Mouse (Mus musculus) MEL (cell line): ENCODE results near the gene Arhgap9. TPM values are rescaled to one million over a fixed set of nuclear protein-coding genes. Genes with fewer than 3 reads are reported as not detected.
A peak's percentile ranks its signal among the peaks of the same experiment; 100 is the strongest.

Experiments
- DNase-seq: peaks from one replicate; pipeline ENCODE4 v3.0.0; 2011; ENCODE audit warnings: low read depth, low spot score
- H3K27ac ChIP-seq: 2 replicates; pipeline ENCODE4 v1.5.1; 2012; ENCODE audit warnings: low read depth, mild to moderate bottlenecking, control low read depth, low read length, moderate library complexity; ENCODE audit not compliant: control insufficient read depth
- H3K27me3 ChIP-seq, 2 experiments: fragments of 150-350 bp in 1 of 2; sonication (generic) in 1 of 2; 2 replicates each; pipeline ENCODE4 v1.6.1; 2012; ENCODE audit warnings: low read length in 2 of 2, mild to moderate bottlenecking in 2 of 2, improper control_type of control experiment in 1 of 2, moderate library complexity in 1 of 2; ENCODE audit not compliant: insufficient read depth in 2 of 2, control insufficient read depth in 1 of 2
- H3K36me3 ChIP-seq, 2 experiments: 2 replicates each; pipeline ENCODE4 v1.6.1; 2012 to 2014; ENCODE audit warnings: low read length in 2 of 2, improper control_type of control experiment in 1 of 2, inconsistent platforms in 1 of 2, mild to moderate bottlenecking in 1 of 2; ENCODE audit not compliant: insufficient read depth in 2 of 2, control insufficient read depth in 1 of 2
- H3K4me1 ChIP-seq, 2 experiments: fragments of 150-350 bp in 1 of 2; sonication (generic) in 1 of 2; 2 replicates each; pipeline ENCODE4 v1.6.1; 2012; ENCODE audit warnings: low read length in 2 of 2, improper control_type of control experiment in 1 of 2, mild to moderate bottlenecking in 1 of 2; ENCODE audit not compliant: insufficient read depth in 2 of 2, control insufficient read depth in 1 of 2
- H3K4me3 ChIP-seq, 2 experiments: fragments of 150-350 bp in 1 of 2; sonication (generic) in 1 of 2; 2 replicates each; pipeline ENCODE4 v1.5.1; 2012; ENCODE audit warnings: low read depth in 2 of 2, low read length in 2 of 2, mild to moderate bottlenecking in 2 of 2, moderate library complexity in 2 of 2, control low read depth in 1 of 2, improper control_type of control experiment in 1 of 2; ENCODE audit not compliant: control insufficient read depth in 1 of 2, insufficient read depth in 1 of 2
- H3K79me2 ChIP-seq: 2 replicates; pipeline ENCODE4 v1.6.1; 2012; ENCODE audit warnings: mild to moderate bottlenecking, low read length, moderate library complexity; ENCODE audit not compliant: control insufficient read depth, poor library complexity, insufficient read depth
- H3K9ac ChIP-seq: 2 replicates; pipeline ENCODE4 v1.6.1; 2012; ENCODE audit warnings: low read depth, mild to moderate bottlenecking, control low read depth, low read length, moderate library complexity; ENCODE audit not compliant: control insufficient read depth, poor library complexity, severe bottlenecking
- H3K9me3 ChIP-seq: fragments of 150-350 bp; sonication (generic); replicated peaks from 2 replicates; pipeline ENCODE4 v1.6.1; 2012; ENCODE audit warnings: mild to moderate bottlenecking, low read length, improper control_type of control experiment, moderate library complexity; ENCODE audit not compliant: insufficient read depth
- CHD1 ChIP-seq: IDR thresholded peaks from 2 replicates; pipeline ENCODE4 v1.6.1; 2012; ENCODE audit warnings: low read depth, mild to moderate bottlenecking, inconsistent platforms, low read length, improper control_type of control experiment
- CHD2 ChIP-seq: IDR thresholded peaks from 2 replicates; pipeline ENCODE4 v1.6.1; 2011; ENCODE audit warnings: low read length, improper control_type of control experiment
- CTCF ChIP-seq, 3 experiments: IDR thresholded peaks in 2 of 3; conservative IDR thresholded peaks in 1 of 3; 2 replicates each; pipeline ENCODE4 v1.5.1; 2011 to 2012; ENCODE audit warnings: low read length in 3 of 3, low read depth in 2 of 3, mild to moderate bottlenecking in 2 of 3, improper control_type of control experiment in 1 of 3, inconsistent platforms in 1 of 3, mixed read lengths in 1 of 3, moderate library complexity in 1 of 3; ENCODE audit not compliant: control insufficient read depth in 1 of 3, insufficient read depth in 1 of 3, poor library complexity in 1 of 3, severe bottlenecking in 1 of 3
- E2F4 ChIP-seq: IDR thresholded peaks from 2 replicates; pipeline ENCODE4 v1.6.1; 2011; ENCODE audit warnings: low read depth, low read length, improper control_type of control experiment, borderline replicate concordance
- KAT2A ChIP-seq: conservative IDR thresholded peaks from 2 replicates; pipeline ENCODE4 v1.6.1; 2012; ENCODE audit warnings: low read depth, low read length, improper control_type of control experiment, inconsistent platforms
- MXI1 ChIP-seq: IDR thresholded peaks from 2 replicates; pipeline ENCODE4 v1.6.1; 2011; ENCODE audit warnings: mild to moderate bottlenecking, low read depth, low read length, improper control_type of control experiment
- MYB ChIP-seq: IDR thresholded peaks from 2 replicates; pipeline ENCODE4 v1.6.1; 2011; ENCODE audit warnings: mild to moderate bottlenecking, low read depth, low read length, improper control_type of control experiment
- MYC ChIP-seq: IDR thresholded peaks from 2 replicates; pipeline ENCODE4 v1.6.1; 2011; ENCODE audit warnings: low read depth, mild to moderate bottlenecking, low read length, improper control_type of control experiment, moderate library complexity
- NELFE ChIP-seq: IDR thresholded peaks from 2 replicates; pipeline ENCODE4 v1.6.1; 2011; ENCODE audit warnings: low read depth, low read length, improper control_type of control experiment
- NRF1 ChIP-seq: IDR thresholded peaks from 2 replicates; pipeline ENCODE4 v1.6.1; 2014; ENCODE audit warnings: low read depth, mild to moderate bottlenecking, inconsistent platforms, low read length, improper control_type of control experiment, moderate library complexity; ENCODE audit not compliant: poor library complexity, insufficient read depth, severe bottlenecking
- POLR2AphosphoS2 ChIP-seq: IDR thresholded peaks from 2 replicates; pipeline ENCODE4 v1.6.1; 2011; ENCODE audit warnings: low read length, improper control_type of control experiment
- POLR2AphosphoS5 ChIP-seq: IDR thresholded peaks from 2 replicates; pipeline ENCODE4 v1.6.1; 2012; ENCODE audit warnings: low read depth, borderline replicate concordance, mild to moderate bottlenecking, inconsistent platforms, low read length, moderate library complexity, mixed read lengths
- SMC3 ChIP-seq: IDR thresholded peaks from 2 replicates; pipeline ENCODE4 v1.6.1; 2011; ENCODE audit warnings: low read depth, low read length, improper control_type of control experiment
- TBP ChIP-seq: IDR thresholded peaks from 2 replicates; pipeline ENCODE4 v1.8.0; 2011; ENCODE audit warnings: low read depth, low read length, improper control_type of control experiment
- UBTF ChIP-seq: IDR thresholded peaks from 2 replicates; pipeline ENCODE4 v1.6.1; 2012; ENCODE audit warnings: low read depth, mild to moderate bottlenecking, inconsistent platforms, low read length, improper control_type of control experiment, moderate library complexity, borderline replicate concordance; ENCODE audit not compliant: insufficient read depth
- ZC3H11A ChIP-seq: IDR thresholded peaks from 2 replicates; pipeline ENCODE4 v1.6.1; 2012; ENCODE audit warnings: low read depth, mild to moderate bottlenecking, inconsistent platforms, low read length, improper control_type of control experiment
- ZMIZ1 ChIP-seq: IDR thresholded peaks from 2 replicates; pipeline ENCODE4 v1.6.1; 2012; ENCODE audit warnings: low read depth, mild to moderate bottlenecking, inconsistent platforms, low read length, improper control_type of control experiment, moderate library complexity
- ZNF384 ChIP-seq: IDR thresholded peaks from 2 replicates; pipeline ENCODE4 v1.6.1; 2012; ENCODE audit warnings: low read depth, mild to moderate bottlenecking, inconsistent platforms, low read length, improper control_type of control experiment
- polyA plus RNA-seq, 2 experiments: library from polyadenylated mRNA; stranded (reverse) in 1 of 2; unstranded in 1 of 2; fragments of >175 nt in 1 of 2; fragments of >200 nt in 1 of 2; gene quantifications; 2 replicates each; pipeline versions ENCODE4 v1.2.1 to v1.2.4; 2012; ENCODE audit warnings: low replicate concordance in 2 of 2, low read depth in 1 of 2; ENCODE audit not compliant: insufficient read length in 2 of 2, insufficient read depth in 1 of 2, missing spikeins in 1 of 2
- total RNA-seq: library from RNA; depleted of rRNA; stranded (reverse); fragments of 300-350 nt; gene quantifications from 2 replicates; pipeline ENCODE4 v1.2.3, GENCODE M21; 2012

Arhgap9 gene
- total and polyA plus RNA-seq, 3 experiments: 24.4 to 41.1 TPM; not detected in 1

- Histone ChIP-seq H3K27me3 (no peaks in the 10 kb centered on the region), H3K4me1 (peaks cover 0 to 9% of the 10 kb centered on the region in 2 experiments; a peak in 2 of 4 replicates), H3K4me3 (peak overlapping the region in 1 of 2 experiments; percentile 91; a peak in 1 of 4 replicates), H3K9me3 (no peaks in the 10 kb centered on the region)
- no peak for TF ChIP-seq ZNF384
- TF ChIP-seq POLR2AphosphoS2: no peak
- no peak for TF ChIP-seq KAT2A
- no peak for TF ChIP-seq SMC3
- TF ChIP-seq NRF1: no peak
- no peak for TF ChIP-seq MYB
- TF ChIP-seq ZC3H11A: no peak
- TF ChIP-seq UBTF: no peak
- TF ChIP-seq, all 39 proteins: peak for 0
- H3K79me2 ChIP-seq: peaks cover 54% of the 10 kb centered on the region
- peak overlapping the region; percentile 93 for H3K9ac ChIP-seq
- no peak overlapping the region for H3K27ac ChIP-seq
- peaks cover 0 to 6% of the 10 kb centered on the region in 2 experiments; a peak in 2 of 4 replicates for H3K36me3 ChIP-seq
- no peak for DNase-seq
Observed at GRCm38 (mm10) chr10:127286730-127287129, 35.0 kb upstream of the Arhgap9 start.

- TF ChIP-seq E2F4 (no peak), POLR2AphosphoS5 (peak; percentile 86)
- TF ChIP-seq, all 39 proteins: peak for 1
- no peaks in the 10 kb centered on the region for H3K27me3 ChIP-seq
- peak overlapping the region; percentile 93 for H3K9ac ChIP-seq
- peaks cover 0 to 9% of the 10 kb centered on the region in 2 experiments; a peak in 3 of 4 replicates for H3K36me3 ChIP-seq
- H3K27ac ChIP-seq: peak overlapping the region; percentile 89
- peaks cover 61% of the 10 kb centered on the region for H3K79me2 ChIP-seq
- DNase-seq: no peak
- peak overlapping the region; percentile 75 to 91 for H3K4me3 ChIP-seq
- H3K9me3 ChIP-seq: no peaks in the 10 kb centered on the region
- peaks cover 0 to 12% of the 10 kb centered on the region in 2 experiments; a peak in 2 of 4 replicates for H3K4me1 ChIP-seq
Observed at GRCm38 (mm10) chr10:127287271-127287935, 34.4 kb upstream of the Arhgap9 start.

- H3K36me3 ChIP-seq: peaks cover 2 to 12% of the 10 kb centered on the region in 2 experiments; a peak in 3 of 4 replicates
- no peaks in the 10 kb centered on the region for H3K9me3 ChIP-seq
- peaks cover 0 to 15% of the 10 kb centered on the region in 2 experiments; a peak in 2 of 4 replicates for H3K4me1 ChIP-seq
Observed at GRCm38 (mm10) chr10:127287936-127288293, 33.8 kb upstream of the Arhgap9 start.

More at GRCm38 (mm10) chr10:127287936-127288293, 33.8 kb upstream of the Arhgap9 start:
- TF ChIP-seq ZMIZ1 (peak; percentile 65), NRF1 (no peak), MYC (no peak), CHD1 (0 out of 2 replicates have a peak, but pooled peaks have one; percentile 53), NELFE (0 out of 2 replicates have a peak, but pooled peaks have one; percentile 18), CHD2 (0 out of 2 replicates have a peak, but pooled peaks have one; percentile 9), MXI1 (peak; percentile 19; the same call in 1 of the 2 replicates), TBP (0 out of 2 replicates have a peak, but pooled peaks have one; percentile 19), CTCF (IDR thresholded peaks at IDR 0.05 in 2 of 3, conservative IDR thresholded peaks at IDR 0.05 in 1 of 3; ENCODE audit: control insufficient read depth in 1 of 3, insufficient read depth in 1 of 3, low read depth in 2 of 3, low read length in 3 of 3, poor library complexity in 1 of 3, severe bottlenecking in 1 of 3) (no peak), SMC3 (0 out of 2 replicates have a peak, but pooled peaks have one; percentile 12)
- H3K27me3 ChIP-seq: no peaks in the 10 kb centered on the region
- peak overlapping the region; percentile 89 for H3K27ac ChIP-seq
- peaks cover 65% of the 10 kb centered on the region for H3K79me2 ChIP-seq
- H3K4me3 ChIP-seq: peak overlapping the region; percentile 75 to 91
- no peak for DNase-seq
- peak overlapping the region; percentile 93 for H3K9ac ChIP-seq
